ENCODE assay signal across 8 mouse cellular contexts in genomic region chrX:134540414-134541135, GRCm38 (mm10). TPM values are rescaled to one million over a fixed set of nuclear protein-coding genes. Genes with fewer than 3 reads are reported as not detected.
DNase-seq lines count a peak whose midpoint lies in the region; ATAC-seq and TF ChIP-seq lines count a peak whose summit lies in the region.

No protein-coding gene starts in this region.

- peak overlapping the region; percentile 98 for H3K4me3 ChIP-seq in spleen, adult 2 months (ENCODE audit: extremely low read depth, insufficient read depth, insufficient read length)
- peak overlapping the region; percentile 48 for H3K4me3 ChIP-seq in hindbrain, embryonic 11.5 days (ENCODE audit: low read depth, low read length)
- peak overlapping the region; percentile 47 for H3K4me3 ChIP-seq in limb, embryonic 14.5 days (replicated peaks; ENCODE audit: low read length)
- H3K4me3 ChIP-seq in olfactory bulb, adult 2 months (ENCODE audit: insufficient read depth, low read depth, low read length), result peak overlapping the region; percentile 83

- H3K36me3 ChIP-seq in spleen, adult 2 months (ENCODE audit: control insufficient read depth, insufficient read depth, low read length), result no peaks in the 10 kb centered on the region
- H3K36me3 ChIP-seq in hindbrain, embryonic 11.5 days (ENCODE audit: control insufficient read depth, insufficient read depth, low read length), result no peaks in the 10 kb centered on the region
- no peaks in the 10 kb centered on the region for H3K36me3 ChIP-seq in limb, embryonic 14.5 days (ENCODE audit: control insufficient read depth, insufficient read depth, low read length)

- ATAC-seq in hindbrain, embryonic 11.5 days (ENCODE audit: low FRiP score), result no peak
- ATAC-seq in limb, embryonic 14.5 days (ENCODE audit: low FRiP score, low read depth), result no peak

- no peak overlapping the region for H3K27ac ChIP-seq in spleen, adult 2 months (ENCODE audit: insufficient read depth, low read length)
- no peak overlapping the region for H3K27ac ChIP-seq in hindbrain, embryonic 11.5 days (ENCODE audit: low read depth, low read length)
- H3K27ac ChIP-seq in limb, embryonic 14.5 days (replicated peaks; ENCODE audit: low read depth, low read length), result 0 out of 2 replicates have a peak overlapping the region, but pooled peaks have one; percentile 13
- no peak overlapping the region for H3K27ac ChIP-seq in olfactory bulb, adult 2 months (ENCODE audit: insufficient read depth, low read depth, low read length)

- TF ChIP-seq CTCF in spleen, adult 2 months (IDR thresholded peaks at IDR 0.05; ENCODE audit: extremely low read depth, insufficient read depth, insufficient read length, insufficient replicate concordance), result no peak
- no peak for TF ChIP-seq CTCF in olfactory bulb, adult 2 months (IDR thresholded peaks at IDR 0.05; ENCODE audit: insufficient read depth, low read depth, low read length)

- H3K9me3 ChIP-seq in hindbrain, embryonic 11.5 days (ENCODE audit: control insufficient read depth, low read length), result no peaks in the 10 kb centered on the region
- H3K9me3 ChIP-seq in limb, embryonic 14.5 days (ENCODE audit: control insufficient read depth, low read length), result no peaks in the 10 kb centered on the region

- DNase-seq in spleen, adult 2 months (ENCODE audit: low read depth in 1 of 2, low spot score in 2 of 2), result no peak
- no peak for DNase-seq in spleen, adult 12 weeks (ENCODE audit: low spot score)
- DNase-seq in embryo, embryonic 11 days, result peak; percentile 13
- DNase-seq in hindbrain, embryonic 11.5 days (ENCODE audit: low spot score), result no peak
- DNase-seq in limb, embryonic 14.5 days (ENCODE audit: low spot score), result no peak
- no peak for DNase-seq in testis, postnatal 14 days (ENCODE audit: low spot score)
- DNase-seq in layer of hippocampus, adult 9-11 months, result no peak

- H3K4me1 ChIP-seq in spleen, adult 2 months (ENCODE audit: control insufficient read depth, insufficient read depth, insufficient read length), result peaks cover 2% of the 10 kb centered on the region; the same call in 1 of the 2 replicates
- H3K4me1 ChIP-seq in hindbrain, embryonic 11.5 days (replicated peaks; ENCODE audit: control insufficient read depth, insufficient read depth, low read length), result no peaks in the 10 kb centered on the region
- H3K4me1 ChIP-seq in limb, embryonic 14.5 days (ENCODE audit: control insufficient read depth, insufficient read depth, low read length), result no peaks in the 10 kb centered on the region
- no peaks in the 10 kb centered on the region for H3K4me1 ChIP-seq in olfactory bulb, adult 2 months (ENCODE audit: control insufficient read depth, insufficient read depth, low read length)

- peak overlapping the region; percentile 45 for H3K9ac ChIP-seq in hindbrain, embryonic 11.5 days (ENCODE audit: low read depth, low read length)
- H3K9ac ChIP-seq in limb, embryonic 14.5 days (ENCODE audit: low read depth, low read length, severe bottlenecking), result peak overlapping the region; percentile 58

- 27% methylated on average over 12 of the region's 12 CpGs for WGBS in spleen, adult 2 months
- 23% methylated on average over 12 of the region's 12 CpGs for WGBS in hindbrain, embryonic 11.5 days
- WGBS in limb, embryonic 14.5 days, result 29% methylated on average over 12 of the region's 12 CpGs
- WGBS in olfactory bulb, adult 2 months, result 20% methylated on average over 12 of the region's 12 CpGs

- H3K4me2 ChIP-seq in hindbrain, embryonic 11.5 days (replicated peaks; ENCODE audit: low read depth, low read length), result peak overlapping the region; percentile 60
- H3K4me2 ChIP-seq in limb, embryonic 14.5 days (replicated peaks; ENCODE audit: low read depth, low read length, severe bottlenecking), result peak overlapping the region; percentile 52

- TF ChIP-seq POLR2A in spleen, adult 2 months (IDR thresholded peaks at IDR 0.05; ENCODE audit: low read depth, low read length), result no peak
- no peak for TF ChIP-seq POLR2A in limb, embryonic 14.5 days (IDR thresholded peaks at IDR 0.05; ENCODE audit: borderline replicate concordance, extremely low read depth, insufficient read depth, insufficient read length)
- no peak for TF ChIP-seq POLR2A in olfactory bulb, adult 2 months (IDR thresholded peaks at IDR 0.05; ENCODE audit: insufficient read depth, low read depth, low read length)

- H3K27me3 ChIP-seq in spleen, adult 2 months (ENCODE audit: control insufficient read depth, insufficient read depth, low read length), result no peaks in the 10 kb centered on the region
- no peaks in the 10 kb centered on the region for H3K27me3 ChIP-seq in hindbrain, embryonic 11.5 days (ENCODE audit: control insufficient read depth, insufficient read depth, low read length)
- no peaks in the 10 kb centered on the region for H3K27me3 ChIP-seq in limb, embryonic 14.5 days (ENCODE audit: control insufficient read depth, insufficient read depth, low read length)

RNA-seq across cellular contexts. Expression of gene Timm8a1, which starts 1.1 kb away (rescaled TPM):
- 0.60 and 0.62 TPM in 2 replicates for polyA plus RNA-seq in spleen, adult 2 months (2012; rRNA removed)
- polyA plus RNA-seq in hindbrain, embryonic 11.5 days (2014; fragmentation: Nextera tagmentation; extraction: Ambion mirVana), result 59.6 and 72.6 TPM in 2 replicates
- polyA plus RNA-seq in limb, embryonic 14.5 days (2012; rRNA removed), result 11.7 and 16.2 TPM in 2 replicates
- 66.2 and 67.1 TPM in 2 replicates for polyA plus RNA-seq in limb, embryonic 14.5 days (2014; fragmentation: Nextera tagmentation; extraction: Ambion mirVana)
- polyA plus RNA-seq in olfactory bulb, adult 2 months (2012; ENCODE audit: insufficient read depth, insufficient read length, low replicate concordance, missing spikeins), result not detected in 2 replicates

RNA-seq across cellular contexts. Expression of gene Btk, which starts 42.8 kb away (rescaled TPM):
- 12.5 and 14.4 TPM in 2 replicates for polyA plus RNA-seq in spleen, adult 2 months (2012; rRNA removed)
- polyA plus RNA-seq in hindbrain, embryonic 11.5 days (2014; fragmentation: Nextera tagmentation; extraction: Ambion mirVana), result 1.1 and 1.2 TPM in 2 replicates
- polyA plus RNA-seq in limb, embryonic 14.5 days (2012; rRNA removed), result 1.5 and 2.3 TPM in 2 replicates
- polyA plus RNA-seq in limb, embryonic 14.5 days (2014; fragmentation: Nextera tagmentation; extraction: Ambion mirVana), result 1.8 and 1.9 TPM in 2 replicates
- not detected in 2 replicates for polyA plus RNA-seq in olfactory bulb, adult 2 months (2012; ENCODE audit: insufficient read depth, insufficient read length, low replicate concordance, missing spikeins)

RNA-seq across cellular contexts. Expression of gene Rpl36a, which starts 44.9 kb away (rescaled TPM):
- 89.6 and 117 TPM in 2 replicates for polyA plus RNA-seq in spleen, adult 2 months (2012; rRNA removed)
- polyA plus RNA-seq in hindbrain, embryonic 11.5 days (2014; fragmentation: Nextera tagmentation; extraction: Ambion mirVana), result 279 and 285 TPM in 2 replicates
- polyA plus RNA-seq in limb, embryonic 14.5 days (2012; rRNA removed), result 891 and 1,926 TPM in 2 replicates
- 471 and 533 TPM in 2 replicates for polyA plus RNA-seq in limb, embryonic 14.5 days (2014; fragmentation: Nextera tagmentation; extraction: Ambion mirVana)
- polyA plus RNA-seq in olfactory bulb, adult 2 months (2012; ENCODE audit: insufficient read depth, insufficient read length, low replicate concordance, missing spikeins), result not detected in 2 replicates

Comparison
In these comparisons a context has a peak if more than half of its experiments do, and no peak if none do; other contexts are left out.
1. H3K4me3 ChIP-seq: peak in every context shown above with its lines; median percentile 98 in spleen, adult 2 months; 83 in olfactory bulb, adult 2 months; 48 in hindbrain, embryonic 11.5 days; 47 in limb, embryonic 14.5 days.